Mouse (Mus musculus) ES-E14 (cell line): ENCODE results near the gene Trim25. TPM values are rescaled to one million over a fixed set of nuclear protein-coding genes. Genes with fewer than 3 reads are reported as not detected.

Source experiments
- DNase-seq: peaks from one replicate; pipeline ENCODE4 v3.0.0-alpha.2; 2013; ENCODE audit warnings: low read depth, low spot score
- H3K27ac ChIP-seq: 2 replicates; pipeline ENCODE4 v1.5.1; 2012; ENCODE audit warnings: low read depth, mild to moderate bottlenecking, low read length, moderate library complexity, mixed read lengths; ENCODE audit not compliant: poor library complexity, insufficient read depth, severe bottlenecking
- H3K36me3 ChIP-seq: 2 replicates; pipeline ENCODE4 v1.6.1; 2012; ENCODE audit warnings: mild to moderate bottlenecking, low read length, moderate library complexity, mixed read lengths; ENCODE audit not compliant: control insufficient read depth, poor library complexity, insufficient read depth, severe bottlenecking
- H3K4me1 ChIP-seq, 2 experiments: fragments of 150-350 bp in 1 of 2; sonication (generic) in 1 of 2; 2 replicates each; pipeline ENCODE4 v1.6.1; 2012; ENCODE audit warnings: low read length in 2 of 2, mild to moderate bottlenecking in 1 of 2, mixed read lengths in 1 of 2; ENCODE audit not compliant: control insufficient read depth in 2 of 2, insufficient read depth in 2 of 2, poor library complexity in 1 of 2
- H3K4me3 ChIP-seq, 2 experiments: fragments of 150-350 bp in 1 of 2; sonication (generic) in 1 of 2; 2 replicates each; pipeline ENCODE4 v1.5.1; 2012; ENCODE audit warnings: low read length in 2 of 2, low read depth in 1 of 2, mild to moderate bottlenecking in 1 of 2, mixed read lengths in 1 of 2; ENCODE audit not compliant: insufficient read depth in 1 of 2, poor library complexity in 1 of 2, severe bottlenecking in 1 of 2
- H3K9ac ChIP-seq: 2 replicates; pipeline ENCODE4 v1.6.1; 2012; ENCODE audit warnings: low read depth, mild to moderate bottlenecking, low read length, mixed read lengths; ENCODE audit not compliant: poor library complexity, insufficient read depth, severe bottlenecking
- H3K9me3 ChIP-seq: fragments of 150-350 bp; sonication (generic); 2 replicates; pipeline ENCODE4 v1.6.1; 2012; ENCODE audit warnings: low read depth, mild to moderate bottlenecking, low read length; ENCODE audit not compliant: control insufficient read depth, insufficient read depth
- CHD2 ChIP-seq: IDR thresholded peaks from 2 replicates; pipeline ENCODE4 v1.6.1; 2014; ENCODE audit warnings: mild to moderate bottlenecking, low read depth, low read length, inconsistent platforms
- HCFC1 ChIP-seq: IDR thresholded peaks from 2 replicates; pipeline ENCODE4 v1.6.1; 2012; ENCODE audit warnings: low read length, inconsistent platforms, borderline replicate concordance; ENCODE audit not compliant: insufficient read depth
- MAFK ChIP-seq: IDR thresholded peaks from 2 replicates; pipeline ENCODE4 v1.6.1; 2014; ENCODE audit warnings: mild to moderate bottlenecking, low read depth, low read length, inconsistent platforms; ENCODE audit not compliant: insufficient read depth
- ZC3H11A ChIP-seq: IDR thresholded peaks from 2 replicates; pipeline ENCODE4 v1.6.1; 2012; ENCODE audit warnings: low read depth, mild to moderate bottlenecking, inconsistent platforms, low read length, borderline replicate concordance
- ZNF384 ChIP-seq: IDR thresholded peaks from 2 replicates; pipeline ENCODE4 v1.6.1; 2012; ENCODE audit warnings: low read depth, low read length, inconsistent platforms
- in situ Hi-C, 2 experiments: fragments of 600-800 bp; cut with MboI; formaldehyde crosslinking; loops; one replicate each; pipeline ENCODE4 v1.15.1; 2025; ENCODE audit warnings: low sequenced_read_pairs in 2 of 2, inconsistent platforms in 1 of 2; ENCODE audit not compliant: unreplicated experiment in 2 of 2
- total RNA-seq: library from RNA; depleted of rRNA; stranded (reverse); fragments of 300-350 nt; gene quantifications from 2 replicates; pipeline ENCODE4 v1.2.3, GENCODE M21; 2012

Gene Trim25
- total RNA-seq, 1 experiment = 37.8 TPM

DNA sequence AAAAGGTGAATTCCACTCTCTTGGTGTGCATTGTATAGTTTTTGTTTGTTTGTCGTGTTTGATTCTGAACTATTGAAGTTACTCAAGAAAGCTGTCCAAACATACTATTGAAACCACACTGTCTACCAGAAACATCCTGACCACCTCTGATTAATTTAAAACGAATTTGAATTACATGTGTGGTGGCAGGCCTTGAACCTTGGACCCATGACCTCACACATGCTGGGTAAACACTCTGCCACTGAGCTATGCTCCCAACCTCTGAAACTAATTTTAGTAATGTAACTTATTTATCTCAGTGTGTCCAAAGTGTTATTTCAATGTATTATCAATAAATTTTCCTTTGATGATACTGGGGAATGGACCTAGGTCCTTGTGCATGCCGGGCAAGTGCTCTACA is 8.4 kb downstream of the Trim25 start:
- in situ Hi-C loops = no loop called here
- no peak overlapping the region for H3K9ac ChIP-seq
- TF ChIP-seq MAFK (no peak), CHD2 (no peak), ZNF384 (no peak), ZC3H11A (no peak), HCFC1 (no peak)
- no peak for DNase-seq
- no peak overlapping the region for H3K4me3 ChIP-seq
- no peaks in the 10 kb centered on the region for H3K9me3 ChIP-seq
- H3K4me1 ChIP-seq = peaks cover 2 to 18% of the 10 kb centered on the region in 2 experiments
- peaks cover 63% of the 10 kb centered on the region for H3K36me3 ChIP-seq
- H3K27ac ChIP-seq = no peak overlapping the region

DNA sequence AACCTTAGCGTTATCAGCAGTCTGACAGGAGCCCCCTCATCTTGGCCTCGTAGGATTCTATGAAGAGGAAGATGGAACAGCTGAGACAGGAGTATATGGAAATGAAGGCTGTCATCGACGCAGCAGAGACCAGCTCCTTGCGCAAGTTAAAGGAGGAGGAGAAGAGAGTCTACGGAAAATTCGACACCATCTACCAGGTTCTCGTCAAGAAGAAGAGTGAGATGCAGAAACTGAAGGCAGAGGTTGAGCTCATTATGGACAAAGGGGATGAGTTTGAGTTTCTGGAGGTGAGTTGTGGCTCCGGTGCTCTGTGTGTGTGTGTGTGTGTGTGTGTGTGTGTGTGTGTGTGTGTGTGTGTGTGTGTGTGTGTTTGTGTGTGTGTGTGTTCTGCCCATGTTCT is 9.9 kb downstream of the Trim25 start:
- peaks cover 71% of the 10 kb centered on the region for H3K36me3 ChIP-seq
- no peak overlapping the region for H3K4me3 ChIP-seq
- no peak overlapping the region for H3K27ac ChIP-seq
- TF ChIP-seq ZC3H11A = no peak
- no peak for TF ChIP-seq HCFC1
- no peak for TF ChIP-seq CHD2
- no peak for TF ChIP-seq ZNF384
- TF ChIP-seq MAFK = no peak
- H3K9ac ChIP-seq = no peak overlapping the region
- H3K4me1 ChIP-seq = peaks cover 0 to 9% of the 10 kb centered on the region in 2 experiments
- H3K9me3 ChIP-seq = no peaks in the 10 kb centered on the region
- in situ Hi-C loops = no loop called here
- no peak for DNase-seq

DNA sequence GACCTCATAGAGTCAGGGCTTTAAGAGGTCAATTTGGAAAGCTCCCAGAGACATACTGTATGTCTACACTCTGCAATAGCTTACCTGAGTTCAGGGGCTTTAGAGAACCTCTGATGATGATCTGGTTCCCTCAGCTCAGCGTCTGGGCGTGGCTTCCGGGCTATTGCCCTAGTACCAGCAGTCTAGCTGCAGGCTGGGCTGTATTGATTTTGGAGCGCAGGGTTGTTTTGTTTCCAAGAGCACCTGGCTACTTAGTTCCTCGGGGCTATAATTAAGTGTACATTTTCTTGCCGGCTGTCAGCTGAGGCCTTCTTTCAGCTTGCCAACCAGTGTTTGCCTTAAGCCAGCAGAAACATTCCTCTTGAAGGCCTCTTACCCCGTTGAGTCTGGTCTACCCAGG is 10.3 kb downstream of the Trim25 start:
- peaks cover 0 to 7% of the 10 kb centered on the region in 2 experiments for H3K4me1 ChIP-seq
- no peak overlapping the region for H3K9ac ChIP-seq
- DNase-seq = no peak
- H3K4me3 ChIP-seq = no peak overlapping the region
- TF ChIP-seq CHD2 (no peak), ZNF384 (no peak)
- no peak overlapping the region for H3K27ac ChIP-seq
- no peaks in the 10 kb centered on the region for H3K9me3 ChIP-seq
- in situ Hi-C loops = no loop called here
- H3K36me3 ChIP-seq = peaks cover 74% of the 10 kb centered on the region

DNA sequence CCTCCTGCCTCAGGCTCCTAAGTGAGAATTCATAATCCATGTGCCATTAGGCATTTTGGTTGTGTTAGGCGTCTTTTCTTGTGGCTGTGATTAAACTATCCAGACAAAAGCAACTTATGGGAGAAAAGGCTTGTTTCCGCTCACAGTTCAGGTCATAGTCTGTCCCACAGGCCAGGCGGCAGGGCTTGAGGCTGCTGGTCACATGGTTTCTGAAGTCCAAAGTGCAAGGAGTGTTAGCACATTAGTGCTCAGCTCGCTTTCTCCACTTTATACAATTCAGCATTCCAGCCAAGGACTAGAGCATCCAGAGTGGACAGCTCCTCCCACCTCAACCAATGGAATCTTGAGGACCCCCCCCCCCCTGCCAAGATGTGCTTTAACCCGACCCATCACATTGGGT is 13.1 kb downstream of the Trim25 start:
- in situ Hi-C loops = no loop called here
- Histone ChIP-seq H3K36me3 (peaks cover 79% of the 10 kb centered on the region), H3K9ac (no peak overlapping the region)

DNA sequence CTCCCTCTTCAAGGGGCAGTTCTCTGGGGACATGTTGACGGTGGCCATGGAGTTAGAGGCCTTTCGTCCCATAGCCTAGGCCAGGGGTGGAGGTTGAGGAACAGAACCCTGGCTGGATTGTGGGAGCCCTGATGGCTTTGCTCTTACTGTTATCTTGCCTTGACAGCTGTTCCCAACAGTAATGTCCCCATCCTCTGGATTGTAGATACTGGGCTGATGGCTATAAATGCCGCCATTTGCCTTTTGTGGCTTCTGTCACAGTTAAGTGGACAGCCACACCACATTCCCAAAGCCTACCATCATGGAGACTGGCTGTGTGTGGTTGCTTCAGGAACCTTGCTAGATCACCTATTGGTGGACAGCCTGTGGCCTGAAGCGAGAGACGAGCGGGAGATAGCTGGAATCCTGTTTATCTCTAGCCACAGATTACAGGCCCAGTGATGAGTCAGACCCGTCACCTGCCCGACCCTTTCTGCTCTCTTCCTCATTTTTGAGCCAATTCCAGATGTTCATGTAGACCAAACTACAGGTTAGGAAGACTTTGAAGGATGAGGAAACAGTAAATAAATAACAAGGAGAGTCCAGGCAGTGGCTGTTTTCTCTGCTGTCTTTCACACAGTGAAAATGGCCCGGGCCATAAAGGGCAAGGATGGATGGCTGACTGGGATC is 18.5 kb downstream of the Trim25 start:
- no peak overlapping the region for H3K27ac ChIP-seq
- no peak overlapping the region for H3K9ac ChIP-seq
- in situ Hi-C loops = no loop called here
- peaks cover 9 to 12% of the 10 kb centered on the region in 2 experiments; a peak in 3 of 4 replicates for H3K4me1 ChIP-seq
- no peak for DNase-seq
- peaks cover 49% of the 10 kb centered on the region for H3K36me3 ChIP-seq
- TF ChIP-seq ZNF384 (no peak), ZC3H11A (no peak)
- no peaks in the 10 kb centered on the region for H3K9me3 ChIP-seq
- no peak overlapping the region for H3K4me3 ChIP-seq

More for the DNA sequence above, 13.1 kb downstream of the Trim25 start:
- H3K27ac ChIP-seq = no peak overlapping the region
- DNase-seq = no peak
- TF ChIP-seq CHD2 (no peak), MAFK (no peak), ZNF384 (no peak), HCFC1 (no peak), ZC3H11A (no peak)
- no peaks in the 10 kb centered on the region for H3K9me3 ChIP-seq
- no peak overlapping the region for H3K4me3 ChIP-seq
- H3K4me1 ChIP-seq = no peaks in the 10 kb centered on the region
